Mouse (Mus musculus) cortical plate, adult 2 months (tissue): ENCODE results near the gene Zfp119a. TPM values are rescaled to one million over a fixed set of nuclear protein-coding genes. Genes with fewer than 3 reads are reported as not detected.
A peak's percentile ranks its signal among the peaks of the same experiment; 100 is the strongest.
"Not testable (repeated sequence)": the region's sequence is repeated elsewhere in the genome, so short reads cannot be mapped to it uniquely, and the experiment has no call there.

Experiments
- H3K27ac ChIP-seq: fragments of 200-500 bp; 2 replicates; pipeline ENCODE4 v1.5.1; 2012; ENCODE audit warnings: low read length, control low read depth, inconsistent platforms; ENCODE audit not compliant: insufficient read depth
- H3K4me1 ChIP-seq: fragments of 200-500 bp; 2 replicates; pipeline ENCODE4 v1.6.1; 2011; ENCODE audit warnings: low read length; ENCODE audit not compliant: control insufficient read depth, insufficient read depth
- H3K4me3 ChIP-seq: fragments of 200-500 bp; 2 replicates; pipeline ENCODE4 v1.5.1; 2011; ENCODE audit warnings: mild to moderate bottlenecking, low read length, control low read depth; ENCODE audit not compliant: insufficient read depth
- CTCF ChIP-seq: fragments of 200-500 bp; IDR thresholded peaks from 2 replicates; pipeline ENCODE4 v1.5.1; 2011; ENCODE audit warnings: mild to moderate bottlenecking, control low read depth, low read length; ENCODE audit not compliant: insufficient read depth; ENCODE audit errors: extremely low read depth
- POLR2A ChIP-seq: fragments of 200-500 bp; IDR thresholded peaks from 2 replicates; pipeline ENCODE4 v1.6.1; 2011; ENCODE audit warnings: mild to moderate bottlenecking, low read length, control low read depth; ENCODE audit not compliant: insufficient read depth; ENCODE audit errors: extremely low read depth
- polyA plus RNA-seq: library from polyadenylated mRNA; depleted of rRNA; stranded (reverse); fragments of >200 nt; gene quantifications from 2 replicates; pipeline ENCODE4 v1.2.3, GENCODE M21; 2012; rRNA removed

Zfp119a gene
- polyA plus RNA-seq = 3.0 and 3.8 TPM in 2 replicates

DNA sequence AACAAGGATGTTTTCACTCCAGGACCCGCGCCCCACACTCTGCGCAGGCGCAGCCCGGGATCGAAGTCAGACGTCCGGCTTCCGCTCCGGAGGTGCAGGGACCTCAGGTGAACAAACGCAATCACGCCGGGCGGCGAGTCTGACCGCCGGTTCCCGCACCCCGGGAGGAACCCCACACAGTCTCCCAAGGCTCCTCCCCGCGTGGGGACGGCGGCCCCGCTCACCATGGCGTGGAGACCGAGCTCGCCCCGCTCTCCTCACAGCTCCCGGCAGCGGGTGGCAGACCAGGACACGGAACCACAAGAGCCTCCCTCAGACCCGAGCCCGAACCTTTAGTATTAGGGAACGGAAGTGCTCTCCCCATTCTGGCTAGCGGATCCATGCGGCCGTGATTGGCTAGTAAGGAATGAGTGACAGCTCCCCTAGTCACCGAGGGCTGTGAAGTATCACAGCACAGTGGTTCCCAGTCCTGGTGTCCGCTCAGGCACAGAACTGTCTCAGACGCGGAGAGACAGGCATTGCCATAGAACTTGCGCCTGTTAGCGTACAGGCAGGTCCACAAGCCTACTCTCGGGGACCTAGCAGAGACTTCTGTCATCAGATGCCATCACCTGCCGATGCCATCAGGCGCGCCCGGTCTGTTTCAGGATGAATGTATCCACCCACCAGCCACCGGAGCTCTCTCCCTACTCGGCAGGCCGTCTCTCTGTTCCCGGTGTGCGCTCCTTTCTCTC, at the start of gene Zfp119a:
TSS of gene Zfp119a (minus strand) at position 295 of the 734 bp plus-strand sequence.
- peak within 1 kb of the TSS; percentile 50 for H3K4me3 ChIP-seq
- TF ChIP-seq POLR2A = peak; percentile 96
- H3K27ac ChIP-seq = peak within 1 kb of the TSS; percentile 93
- not testable (repeated sequence) for H3K4me1 ChIP-seq

GRCm38 (mm10) chr17:55906669-55907068, 27.9 kb upstream of the Zfp119a start:
- no peak overlapping the region for H3K27ac ChIP-seq
- no peak overlapping the region for H3K4me3 ChIP-seq
- H3K4me1 ChIP-seq = no peaks in the 10 kb centered on the region
- no peak for TF ChIP-seq CTCF
- no peak for TF ChIP-seq POLR2A

DNA sequence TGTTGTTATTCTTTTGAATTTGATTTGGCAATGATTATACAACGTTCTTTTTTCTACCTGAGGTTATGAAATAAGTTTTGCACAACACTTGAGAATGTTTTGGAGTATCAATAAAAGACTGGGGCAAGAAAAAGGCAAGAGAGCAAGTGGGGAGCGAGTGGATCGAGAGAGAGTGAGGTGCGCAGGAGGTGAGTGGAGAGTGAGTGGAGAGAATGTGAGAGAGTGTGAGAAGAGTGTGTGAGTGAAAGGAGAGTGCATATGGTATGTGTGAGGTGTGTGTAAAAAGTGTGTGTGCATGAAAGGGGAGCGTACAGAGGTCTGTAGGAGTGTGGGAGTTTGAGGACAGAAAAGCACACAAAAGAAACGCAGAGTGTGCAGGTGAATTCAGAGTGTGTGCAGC, 25.4 kb upstream of the Zfp119a start:
- no peak for TF ChIP-seq CTCF
- TF ChIP-seq POLR2A = no peak
- Histone ChIP-seq H3K4me3 (no peak overlapping the region), H3K4me1 (no peaks in the 10 kb centered on the region), H3K27ac (no peak overlapping the region)

- H3K4me3 ChIP-seq = no peak overlapping the region
- no peak overlapping the region for H3K27ac ChIP-seq
- no peaks in the 10 kb centered on the region for H3K4me1 ChIP-seq
- no peak for TF ChIP-seq CTCF
- TF ChIP-seq POLR2A = no peak
These were observed 25.0 kb upstream of the Zfp119a start for GRCm38 (mm10) chr17:55903687-55904086.

DNA sequence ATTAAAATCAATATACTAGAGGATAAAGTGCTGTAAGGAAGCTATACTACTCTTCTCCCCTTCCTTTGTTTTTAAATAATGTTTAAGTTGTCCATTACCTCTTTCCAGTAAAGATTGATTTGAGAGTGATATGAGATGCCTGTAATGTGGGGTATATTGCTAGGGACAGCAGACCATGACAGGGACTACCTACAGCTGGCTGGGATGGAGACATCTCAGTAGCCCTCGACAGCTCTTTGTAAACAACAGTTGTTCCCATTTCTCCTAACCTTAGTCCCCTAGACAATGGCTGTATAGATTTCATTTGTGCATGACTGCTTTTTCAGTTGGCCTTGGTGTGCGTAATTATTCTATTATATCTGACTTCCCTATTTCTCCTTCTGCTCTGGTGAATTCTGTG, 24.4 kb upstream of the Zfp119a start:
- TF ChIP-seq POLR2A (no peak), CTCF (no peak)
- no peak overlapping the region for H3K27ac ChIP-seq
- no peaks in the 10 kb centered on the region for H3K4me1 ChIP-seq
- H3K4me3 ChIP-seq = no peak overlapping the region

DNA sequence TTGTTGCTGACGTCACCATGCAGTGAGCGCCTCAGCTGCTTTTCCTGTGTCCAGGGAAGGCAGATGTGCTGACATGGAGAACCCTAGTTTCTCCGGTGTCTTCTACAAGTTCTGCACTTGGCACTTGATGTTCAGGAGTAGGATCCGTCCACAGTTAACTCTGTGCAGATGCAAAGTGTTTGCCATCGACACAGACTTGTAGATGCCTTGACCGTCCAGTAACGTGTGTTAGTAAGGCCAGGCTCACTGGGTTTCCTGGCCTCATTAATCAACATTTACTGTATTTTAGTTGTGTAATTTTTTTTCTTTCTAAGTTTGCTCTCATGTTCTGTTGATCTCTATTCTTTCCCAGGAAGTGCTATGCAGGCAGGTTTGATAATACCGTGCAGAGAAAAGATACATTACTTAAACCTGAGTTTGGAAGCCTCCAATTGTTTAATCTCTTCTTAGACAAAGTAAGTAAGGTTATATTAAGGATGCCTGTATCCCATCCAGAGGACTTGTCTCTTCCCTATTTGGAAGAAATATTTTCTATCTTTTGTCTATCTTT, 13.8 kb upstream of the Zfp119a start:
- H3K4me1 ChIP-seq = not testable (repeated sequence)
- peak overlapping the region; percentile 89 for H3K4me3 ChIP-seq
- peak overlapping the region; percentile 92 for H3K27ac ChIP-seq

DNA sequence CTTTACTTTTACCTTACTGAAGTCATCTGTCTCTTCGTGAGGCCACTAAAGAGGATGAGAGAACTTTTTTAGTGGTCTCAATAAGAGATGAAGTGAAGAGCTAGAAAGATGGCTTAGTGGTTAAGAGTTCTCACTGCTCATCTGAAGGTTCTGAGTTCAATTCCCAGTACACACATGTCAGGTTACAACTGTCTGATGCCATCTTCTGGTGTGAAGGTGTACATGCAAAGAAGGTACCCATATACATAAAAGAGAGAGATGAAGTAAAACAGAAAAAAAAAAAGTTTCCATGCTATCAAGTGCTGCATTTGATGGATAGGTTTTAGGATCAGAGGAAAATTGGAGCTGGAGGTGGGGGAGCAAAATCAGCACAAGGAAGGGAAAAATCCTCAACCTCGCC, 6.2 kb upstream of the Zfp119a start:
- Histone ChIP-seq H3K4me1 (no peaks in the 10 kb centered on the region), H3K4me3 (no peak overlapping the region), H3K27ac (no peak overlapping the region)
- no peak for TF ChIP-seq CTCF
- TF ChIP-seq POLR2A = no peak

- TF ChIP-seq CTCF = no peak
- TF ChIP-seq POLR2A = no peak
- no peak overlapping the region for H3K27ac ChIP-seq
- H3K4me3 ChIP-seq = no peak overlapping the region
- no peaks in the 10 kb centered on the region for H3K4me1 ChIP-seq
These were observed 4.9 kb upstream of the Zfp119a start for GRCm38 (mm10) chr17:55883631-55884030.

DNA sequence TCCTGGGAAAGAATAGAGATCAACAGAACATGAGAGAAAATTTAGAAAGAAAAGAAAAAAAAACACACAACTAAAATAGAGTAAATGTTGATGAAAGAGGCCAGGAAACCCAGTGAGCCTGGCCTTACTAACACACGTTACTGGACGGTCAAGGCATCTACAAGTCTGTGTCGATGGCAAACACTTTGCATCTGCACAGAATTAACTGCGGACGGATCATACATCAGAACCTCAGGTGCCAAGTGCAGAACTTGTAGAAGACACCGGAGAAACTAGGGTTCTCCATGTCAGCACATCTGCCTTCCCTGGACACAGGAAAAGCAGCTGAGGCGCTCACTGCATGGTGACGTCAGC, 471 bp downstream of the Zfp119a start:
- H3K4me3 ChIP-seq = peak overlapping the region; percentile 50
- peak overlapping the region; percentile 93 for H3K27ac ChIP-seq
- H3K4me1 ChIP-seq = not testable (repeated sequence)

GRCm38 (mm10) chr17:55877184-55877583, 1.5 kb downstream of the Zfp119a start:
- TF ChIP-seq CTCF = no peak
- TF ChIP-seq POLR2A = no peak
- Histone ChIP-seq H3K27ac (no peak overlapping the region), H3K4me3 (no peak overlapping the region), H3K4me1 (no peaks in the 10 kb centered on the region; the same call in 1 of the 2 replicates)

DNA sequence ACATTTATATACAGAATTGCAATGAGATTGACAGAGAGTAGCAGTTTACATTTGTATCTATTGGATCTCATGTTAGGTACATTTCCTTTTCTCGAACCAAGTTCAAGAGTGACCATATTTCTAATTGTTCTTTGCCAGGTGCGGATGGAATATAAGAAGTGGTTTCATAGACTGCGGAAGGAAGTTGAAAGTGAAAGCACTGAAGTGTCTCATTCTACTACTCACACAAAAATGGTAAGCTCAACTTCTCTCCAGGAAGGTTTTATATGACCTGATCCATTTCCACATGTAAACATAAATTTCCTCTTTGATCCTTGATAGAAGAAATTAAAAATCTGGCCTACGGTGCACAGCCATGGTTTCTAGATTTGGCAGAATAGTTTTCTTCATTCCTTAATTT, 35.7 kb downstream of the Zfp119a start:
- TF ChIP-seq POLR2A (no peak), CTCF (no peak)

More for the DNA sequence above, 35.7 kb downstream of the Zfp119a start:
- Histone ChIP-seq H3K4me1 (no peaks in the 10 kb centered on the region), H3K4me3 (no peak overlapping the region), H3K27ac (no peak overlapping the region)
